Comparison of ENCODE assay signal across 8 mouse cellular contexts in the genomic region with DNA sequence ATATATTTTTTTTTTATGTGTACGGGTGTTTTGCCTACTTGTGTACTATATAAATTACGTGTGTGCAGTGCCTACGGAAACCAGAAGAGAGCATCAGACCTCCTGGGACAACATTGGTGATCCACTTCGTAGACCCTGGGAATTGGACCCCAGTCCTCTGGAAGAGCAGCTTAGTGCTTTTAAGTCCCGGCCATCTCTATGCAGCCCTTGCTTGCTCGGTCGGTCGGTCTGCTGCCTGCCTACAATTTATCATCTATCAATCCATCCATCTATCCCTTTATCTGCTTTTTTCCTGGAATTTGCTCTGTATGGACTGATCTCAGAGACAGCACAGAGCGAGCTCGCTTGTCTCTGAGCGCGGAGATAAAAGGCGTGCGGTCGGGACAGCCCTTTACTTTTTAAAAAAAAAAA. TPM values are rescaled to one million over a fixed set of nuclear protein-coding genes. Genes with fewer than 3 reads are reported as not detected.
A peak's percentile ranks its signal among the peaks of the same experiment; 100 is the strongest.
DNase-seq lines count a peak whose midpoint lies in the region; ATAC-seq lines count a peak whose summit lies in the region.

No protein-coding gene starts in this region.

- peak overlapping the region; percentile 79 for H3K9ac ChIP-seq in midbrain, embryonic 11.5 days (ENCODE audit: low read length)

- H3K4me2 ChIP-seq in midbrain, embryonic 11.5 days = peak overlapping the region; percentile 89

- H3K36me3 ChIP-seq in midbrain, embryonic 11.5 days (ENCODE audit: control insufficient read depth, insufficient read depth, low read length) = peaks cover 37% of the 10 kb centered on the region

- H3K9me3 ChIP-seq in midbrain, embryonic 11.5 days (ENCODE audit: control insufficient read depth, low read length) = no peaks in the 10 kb centered on the region

- DNase-seq in cerebellum, adult 8-10 months = no peak
- peak; percentile 25 for DNase-seq in thymus, postnatal 25 days
- no peak for DNase-seq in thymus, postnatal 36 days
- no peak for DNase-seq in midbrain, embryonic 11.5 days (ENCODE audit: low spot score, missing footprints)
- DNase-seq in gastrocnemius, postnatal 10 days = no peak
- DNase-seq in urinary bladder, postnatal 36 days (ENCODE audit: low spot score in 2 of 2) = no peak

- peak overlapping the region; percentile 92 for H3K4me3 ChIP-seq in midbrain, embryonic 11.5 days (ENCODE audit: low read depth, low read length)

- peak overlapping the region; percentile 16; the same call in 1 of the 2 replicates for H3K27ac ChIP-seq in midbrain, embryonic 11.5 days (ENCODE audit: low read depth, low read length)

- ATAC-seq in cerebellum, adult (ENCODE audit: insufficient number of reproducible peaks, low FRiP score, low TSS enrichment) = peak; percentile 3; the same call in 1 of the 2 replicates
- peak; percentile 44 for ATAC-seq in inflammation-experienced regulatory T-cells, adult 6 months
- ATAC-seq in midbrain, embryonic 11.5 days (ENCODE audit: low FRiP score) = peak; percentile 26; the same call in 1 of the 2 replicates

- no peaks in the 10 kb centered on the region for H3K27me3 ChIP-seq in midbrain, embryonic 11.5 days (ENCODE audit: control insufficient read depth, insufficient read depth, low read length)

- peaks cover 11% of the 10 kb centered on the region for H3K4me1 ChIP-seq in midbrain, embryonic 11.5 days (ENCODE audit: control insufficient read depth, insufficient read depth, low read length)

- WGBS in midbrain, embryonic 11.5 days = 0% methylated on average over 15 of the region's 15 CpGs

RNA-seq across cellular contexts. Expression of gene Noc2l, which starts 0.4 kb away (rescaled TPM):
- polyA plus RNA-seq in inflammation-experienced regulatory T-cells, adult 6 months (2017; shearing (Covaris generic)) = 10 to 100 TPM; 11.2 to 16.2 (median 15.7) TPM
- 74.3 and 81.9 TPM in 2 replicates for polyA plus RNA-seq in midbrain, embryonic 11.5 days (2014; fragmentation: Nextera tagmentation; extraction: Ambion mirVana)
- 10 to 100 TPM; 28.3 to 31.8 TPM for total RNA-seq in gastrocnemius, postnatal 10 days (2021)

RNA-seq across cellular contexts. Expression of gene Plekhn1, which starts 0.7 kb away (rescaled TPM):
- 10 to 100 TPM in 1 of 3 experiments, 1 to 10 TPM in 2; 4.3 to 11.0 (median 8.1) TPM for polyA plus RNA-seq in inflammation-experienced regulatory T-cells, adult 6 months (2017; shearing (Covaris generic))
- polyA plus RNA-seq in midbrain, embryonic 11.5 days (2014; fragmentation: Nextera tagmentation; extraction: Ambion mirVana) = 15.6 and 18.1 TPM in 2 replicates
- 1 to 10 TPM; 6.5 to 8.7 TPM for total RNA-seq in gastrocnemius, postnatal 10 days (2021)

RNA-seq across cellular contexts. Expression of gene Perm1, which starts 19.7 kb away (rescaled TPM):
- under 1 TPM; 0.55 to 0.90 (median 0.74) TPM for polyA plus RNA-seq in inflammation-experienced regulatory T-cells, adult 6 months (2017; shearing (Covaris generic))
- polyA plus RNA-seq in midbrain, embryonic 11.5 days (2014; fragmentation: Nextera tagmentation; extraction: Ambion mirVana) = 0.81 and 1.2 TPM in 2 replicates
- 10 to 100 TPM; 41.4 to 50.3 TPM for total RNA-seq in gastrocnemius, postnatal 10 days (2021)

RNA-seq across cellular contexts. Expression of gene Samd11, which starts 20.1 kb away (rescaled TPM):
- polyA plus RNA-seq in inflammation-experienced regulatory T-cells, adult 6 months (2017; shearing (Covaris generic)) = 1 to 10 TPM; 2.5 to 4.0 (median 3.2) TPM
- 2.6 TPM in 2 replicates for polyA plus RNA-seq in midbrain, embryonic 11.5 days (2014; fragmentation: Nextera tagmentation; extraction: Ambion mirVana)
- under 1 TPM; 0.35 to 0.79 TPM for total RNA-seq in gastrocnemius, postnatal 10 days (2021)

RNA-seq across cellular contexts. Expression of gene AW011738, which starts 32.3 kb away (rescaled TPM):
- 1 to 10 TPM; 2.9 to 5.3 (median 3.2) TPM for polyA plus RNA-seq in inflammation-experienced regulatory T-cells, adult 6 months (2017; shearing (Covaris generic))
- polyA plus RNA-seq in midbrain, embryonic 11.5 days (2014; fragmentation: Nextera tagmentation; extraction: Ambion mirVana) = 2.4 TPM in 2 replicates
- total RNA-seq in gastrocnemius, postnatal 10 days (2021) = 1 to 10 TPM; 2.7 to 3.2 TPM
